Mouse (Mus musculus): ENCODE measurements at regions not wholly inside any gene's neighbourhood (a gene's known extent, or its start where the extent isn't known, plus 50 kb on each side); places are given as distances from the start of the nearest gene placed in this dataset.

- Histone ChIP-seq H3K4me3 (ENCODE audit: low read depth, low read length) (no peak overlapping the region), H3K9me3 (ENCODE audit: low read length) (no peaks in the 10 kb centered on the region), H3K27me3 (ENCODE audit: insufficient read depth, low read length) (no peaks in the 10 kb centered on the region), H3K9ac (replicated peaks; ENCODE audit: low read length, poor library complexity, severe bottlenecking) (no peak overlapping the region), H3K27ac (ENCODE audit: low read depth, low read length) (no peak overlapping the region), H3K4me1 (ENCODE audit: insufficient read depth, low read length) (no peaks in the 10 kb centered on the region), H3K36me3 (ENCODE audit: insufficient read depth, low read length) (no peaks in the 10 kb centered on the region), H3K4me2 (ENCODE audit: low read depth, low read length, poor library complexity, severe bottlenecking) (no peak overlapping the region)
- no peak for DNase-seq (ENCODE audit: low spot score)
- no peak for ATAC-seq (ENCODE audit: low FRiP score)
- WGBS, result 68% methylated on average over 5 of the region's 5 CpGs
- TF ChIP-seq CTCF (IDR thresholded peaks at IDR 0.05), result no peak
These were observed 140.2 kb upstream of the Hmga2 start for GRCm38 (mm10) chr10:120616406-120617015.

- no peaks in the 10 kb centered on the region for H3K36me3 ChIP-seq (ENCODE audit: insufficient read depth, low read length)
- WGBS, result 67% methylated on average over 8 of the region's 8 CpGs
- H3K9me3 ChIP-seq (ENCODE audit: low read length), result no peaks in the 10 kb centered on the region
- no peak for DNase-seq (ENCODE audit: low spot score)
- no peak for ATAC-seq (ENCODE audit: low FRiP score)
- H3K9ac ChIP-seq (replicated peaks; ENCODE audit: low read length, poor library complexity, severe bottlenecking), result no peak overlapping the region
- no peak overlapping the region for H3K27ac ChIP-seq (ENCODE audit: low read depth, low read length)
- H3K27me3 ChIP-seq (ENCODE audit: insufficient read depth, low read length), result no peaks in the 10 kb centered on the region
- no peaks in the 10 kb centered on the region for H3K4me1 ChIP-seq (ENCODE audit: insufficient read depth, low read length)
- no peak overlapping the region for H3K4me3 ChIP-seq (ENCODE audit: low read depth, low read length)
- TF ChIP-seq CTCF (IDR thresholded peaks at IDR 0.05), result no peak
- no peak overlapping the region for H3K4me2 ChIP-seq (ENCODE audit: low read depth, low read length, poor library complexity, severe bottlenecking)
These were observed 136.1 kb upstream of the Hmga2 start for GRCm38 (mm10) chr10:120612351-120612750.

GRCm38 (mm10) chr10:120610076-120610475 is 133.8 kb upstream of the Hmga2 start:
- Histone ChIP-seq H3K4me1 (ENCODE audit: insufficient read depth, low read length) (no peaks in the 10 kb centered on the region), H3K9me3 (ENCODE audit: low read length) (no peaks in the 10 kb centered on the region), H3K4me3 (ENCODE audit: low read depth, low read length) (no peak overlapping the region), H3K36me3 (ENCODE audit: insufficient read depth, low read length) (no peaks in the 10 kb centered on the region), H3K4me2 (ENCODE audit: low read depth, low read length, poor library complexity, severe bottlenecking) (no peak overlapping the region), H3K9ac (replicated peaks; ENCODE audit: low read length, poor library complexity, severe bottlenecking) (no peak overlapping the region), H3K27ac (ENCODE audit: low read depth, low read length) (no peak overlapping the region), H3K27me3 (ENCODE audit: insufficient read depth, low read length) (no peaks in the 10 kb centered on the region)
- 79% methylated on average over 10 of the region's 10 CpGs for WGBS
- ATAC-seq (ENCODE audit: low FRiP score) (no peak), DNase-seq (ENCODE audit: low spot score) (no peak)
- no peak for TF ChIP-seq CTCF (IDR thresholded peaks at IDR 0.05)

GRCm38 (mm10) chr10:120604506-120604905 is 128.2 kb upstream of the Hmga2 start:
- Histone ChIP-seq H3K4me1 (ENCODE audit: insufficient read depth, low read length) (no peaks in the 10 kb centered on the region), H3K27me3 (ENCODE audit: insufficient read depth, low read length) (no peaks in the 10 kb centered on the region), H3K4me3 (ENCODE audit: low read depth, low read length) (no peak overlapping the region), H3K4me2 (ENCODE audit: low read depth, low read length, poor library complexity, severe bottlenecking) (no peak overlapping the region), H3K9ac (replicated peaks; ENCODE audit: low read length, poor library complexity, severe bottlenecking) (no peak overlapping the region), H3K27ac (ENCODE audit: low read depth, low read length) (no peak overlapping the region), H3K36me3 (ENCODE audit: insufficient read depth, low read length) (no peaks in the 10 kb centered on the region), H3K9me3 (ENCODE audit: low read length) (no peaks in the 10 kb centered on the region)
- peak; percentile 41 for DNase-seq (ENCODE audit: low spot score)
- 41% methylated on average over 7 of the region's 7 CpGs for whole genome bisulfite sequencing
- no peak for TF ChIP-seq CTCF (IDR thresholded peaks at IDR 0.05)
- ATAC-seq (ENCODE audit: low FRiP score), result no peak

- Histone ChIP-seq H3K36me3 (ENCODE audit: insufficient read depth, low read length) (no peaks in the 10 kb centered on the region), H3K4me3 (ENCODE audit: low read depth, low read length) (no peak overlapping the region), H3K27me3 (ENCODE audit: insufficient read depth, low read length) (no peaks in the 10 kb centered on the region), H3K9ac (replicated peaks; ENCODE audit: low read length, poor library complexity, severe bottlenecking) (no peak overlapping the region), H3K4me2 (ENCODE audit: low read depth, low read length, poor library complexity, severe bottlenecking) (no peak overlapping the region), H3K4me1 (ENCODE audit: insufficient read depth, low read length) (no peaks in the 10 kb centered on the region), H3K9me3 (ENCODE audit: low read length) (no peaks in the 10 kb centered on the region), H3K27ac (ENCODE audit: low read depth, low read length) (no peak overlapping the region)
- no peak for DNase-seq (ENCODE audit: low spot score)
- whole genome bisulfite sequencing, result 88% methylated on average over 4 of the region's 4 CpGs
- ATAC-seq (ENCODE audit: low FRiP score), result no peak
- no peak for TF ChIP-seq CTCF (IDR thresholded peaks at IDR 0.05)
These were observed 126.9 kb upstream of the Hmga2 start for GRCm38 (mm10) chr10:120603167-120603566.

GRCm38 (mm10) chr10:120600735-120601134 is 124.5 kb upstream of the Hmga2 start:
- 91% methylated on average over 5 of the region's 5 CpGs for WGBS
- Histone ChIP-seq H3K9ac (replicated peaks; ENCODE audit: low read length, poor library complexity, severe bottlenecking) (no peak overlapping the region), H3K27me3 (ENCODE audit: insufficient read depth, low read length) (no peaks in the 10 kb centered on the region), H3K27ac (ENCODE audit: low read depth, low read length) (no peak overlapping the region), H3K36me3 (ENCODE audit: insufficient read depth, low read length) (no peaks in the 10 kb centered on the region), H3K4me3 (ENCODE audit: low read depth, low read length) (no peak overlapping the region), H3K4me1 (ENCODE audit: insufficient read depth, low read length) (no peaks in the 10 kb centered on the region), H3K4me2 (ENCODE audit: low read depth, low read length, poor library complexity, severe bottlenecking) (no peak overlapping the region), H3K9me3 (ENCODE audit: low read length) (no peaks in the 10 kb centered on the region)
- no peak for TF ChIP-seq CTCF (IDR thresholded peaks at IDR 0.05)
- DNase-seq (ENCODE audit: low spot score), result no peak
- no peak for ATAC-seq (ENCODE audit: low FRiP score)
